Mouse (Mus musculus): ENCODE results near the gene Nkx2-1. TPM values are rescaled to one million over a fixed set of nuclear protein-coding genes. Genes with fewer than 3 reads are reported as not detected.

The Nkx2-1 gene
- polyA plus RNA-seq, 1 experiment = not detected

DNA sequence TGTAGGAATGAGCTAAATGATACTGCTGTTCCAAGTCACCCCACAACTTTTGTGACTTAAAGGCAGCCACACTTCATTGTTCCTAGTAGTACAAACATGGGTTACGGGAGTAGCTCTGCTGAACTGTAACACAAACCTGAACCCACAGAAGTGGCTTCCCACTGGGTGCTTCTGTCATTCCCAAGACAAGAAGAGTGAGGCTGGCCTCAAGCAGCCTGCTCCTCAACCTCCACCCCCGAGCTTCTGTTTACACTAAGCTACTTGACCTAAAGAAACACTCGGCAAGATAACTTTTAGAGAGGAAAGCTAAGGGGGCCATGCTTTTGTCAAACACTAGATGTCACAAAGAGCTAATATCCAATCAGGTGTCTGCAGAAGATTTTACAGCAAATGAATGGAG lies 49.7 kb downstream of the Nkx2-1 start:
- Histone ChIP-seq H3K4me1 (ENCODE audit: control insufficient read depth, insufficient read depth, insufficient read length, low read length) (no peaks in the 10 kb centered on the region), H3K27ac (replicated peaks; ENCODE audit: low read depth, low read length) (no peak overlapping the region)

DNA sequence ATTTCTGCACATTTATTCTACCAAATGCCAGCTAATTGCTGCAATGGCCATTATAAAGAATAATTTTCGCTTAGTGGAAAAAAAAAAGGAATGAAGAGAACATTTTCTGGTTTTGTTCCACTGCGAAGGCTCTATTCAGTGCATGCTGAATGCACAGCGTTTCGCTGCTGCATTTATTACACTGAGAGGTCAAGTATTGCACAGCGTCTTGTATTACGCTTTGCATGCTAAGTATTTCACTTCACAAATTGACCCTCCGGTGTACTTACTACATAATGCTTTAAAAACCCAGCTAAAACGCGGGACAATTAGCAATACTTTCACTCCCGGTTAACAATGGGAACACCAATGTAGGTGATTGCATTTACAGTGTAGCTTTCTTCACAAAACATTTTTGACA lies 54.1 kb downstream of the Nkx2-1 start:
- Histone ChIP-seq H3K4me3 (ENCODE audit: insufficient read depth, low read depth, low read length) (no peak overlapping the region), H3K27ac (replicated peaks; ENCODE audit: low read depth, low read length) (no peak overlapping the region), H3K4me1 (ENCODE audit: control insufficient read depth, insufficient read depth, insufficient read length, low read length) (no peaks in the 10 kb centered on the region)

More for the DNA sequence above, 49.7 kb downstream of the Nkx2-1 start:
- H3K4me3 ChIP-seq (ENCODE audit: insufficient read depth, low read depth, low read length) = no peak overlapping the region

Other genes starting within 250 kb of the Nkx2-1 start
- 8.8 and 10.7 TPM in 2 replicates for gene Mbip, start 191.0 kb downstream of the Nkx2-1 start, polyA plus RNA-seq (2012; ENCODE audit: insufficient read depth, insufficient read length, missing spikeins)
- not detected in 2 replicates for gene Nkx2-9, start 76.4 kb upstream of the Nkx2-1 start, polyA plus RNA-seq (2012; ENCODE audit: insufficient read depth, insufficient read length, missing spikeins)
- gene Pax9, start 154.9 kb upstream of the Nkx2-1 start, polyA plus RNA-seq (2012; ENCODE audit: insufficient read depth, insufficient read length, missing spikeins) = not detected in 2 replicates